Mouse (Mus musculus) liver, embryonic 15.5 days (tissue): ENCODE measurements around the gene Emc6. TPM values are rescaled to one million over a fixed set of nuclear protein-coding genes. Genes with fewer than 3 reads are reported as not detected.

ENCODE experiments used
- ATAC-seq: fragments of 200-750 bp; cut with Nextera tagmentation; 2 replicates; pipeline ENCODE4 v1.8.0; 2017; ENCODE audit warnings: moderate number of reproducible peaks, mild to moderate bottlenecking, moderate library complexity; ENCODE audit not compliant: insufficient read depth
- H3K27ac ChIP-seq: fragments of 300-500 bp; sonication (generic); replicated peaks from 2 replicates; pipeline ENCODE4 v1.5.1; 2015; ENCODE audit warnings: mild to moderate bottlenecking, inconsistent platforms
- H3K27me3 ChIP-seq: fragments of 300-500 bp; sonication (generic); 2 replicates; pipeline ENCODE4 v1.6.1; 2015; ENCODE audit warnings: mild to moderate bottlenecking, inconsistent platforms
- H3K36me3 ChIP-seq: fragments of 300-500 bp; sonication (generic); replicated peaks from 2 replicates; pipeline ENCODE4 v1.6.1; 2015; ENCODE audit warnings: moderate library complexity, mild to moderate bottlenecking, inconsistent platforms
- H3K4me1 ChIP-seq: fragments of 300-500 bp; sonication (generic); replicated peaks from 2 replicates; pipeline ENCODE4 v1.6.1; 2015; ENCODE audit warnings: inconsistent platforms
- H3K4me2 ChIP-seq: fragments of 300-500 bp; sonication (generic); 2 replicates; pipeline ENCODE4 v1.6.1; 2015; ENCODE audit warnings: moderate library complexity, mild to moderate bottlenecking, inconsistent platforms
- H3K4me3 ChIP-seq: fragments of 300-500 bp; sonication (generic); replicated peaks from 2 replicates; pipeline ENCODE4 v1.5.1; 2015; ENCODE audit warnings: mild to moderate bottlenecking, inconsistent platforms
- H3K9ac ChIP-seq: fragments of 300-500 bp; sonication (generic); 2 replicates; pipeline ENCODE4 v1.6.1; 2015; ENCODE audit warnings: moderate library complexity, mild to moderate bottlenecking, inconsistent platforms
- H3K9me3 ChIP-seq: fragments of 300-500 bp; sonication (generic); replicated peaks from 2 replicates; pipeline ENCODE4 v1.6.1; 2016; ENCODE audit warnings: inconsistent platforms
- WGBS: fragments of 180-500 bp; shearing (Covaris S2); methylation state at CpG from one replicate; pipeline ENCODE4 v1.1.7; 2015; ENCODE audit warnings: mixed read lengths; ENCODE audit not compliant: insufficient replicate concordance; 5-methylcytosine and 5-hydroxymethylcytosine counted together
- polyA plus RNA-seq: library from polyadenylated mRNA; unstranded; fragments of >200 nt; fragmentation: Nextera tagmentation; extraction: Ambion mirVana; gene quantifications from 2 replicates; pipeline ENCODE4 v1.2.1, GENCODE M21; 2015

Emc6 gene
- polyA plus RNA-seq, 1 experiment from 2014 or later: 73.6 TPM

- Histone ChIP-seq H3K4me2 (no peak overlapping the region), H3K4me1 (peaks cover 30% of the 10 kb centered on the region), H3K27ac (no peak overlapping the region), H3K36me3 (0 out of 2 replicates have a peak, but pooled peaks cover 1% of the 10 kb centered on the region), H3K4me3 (no peak overlapping the region), H3K27me3 (no peaks in the 10 kb centered on the region), H3K9me3 (no peaks in the 10 kb centered on the region), H3K9ac (no peak overlapping the region)
- no peak for ATAC-seq
- 72% methylated on average over 2 of the region's 2 CpGs for WGBS
These were observed 24.2 kb upstream of the Emc6 start for GRCm38 (mm10) chr11:73201021-73201420.

DNA sequence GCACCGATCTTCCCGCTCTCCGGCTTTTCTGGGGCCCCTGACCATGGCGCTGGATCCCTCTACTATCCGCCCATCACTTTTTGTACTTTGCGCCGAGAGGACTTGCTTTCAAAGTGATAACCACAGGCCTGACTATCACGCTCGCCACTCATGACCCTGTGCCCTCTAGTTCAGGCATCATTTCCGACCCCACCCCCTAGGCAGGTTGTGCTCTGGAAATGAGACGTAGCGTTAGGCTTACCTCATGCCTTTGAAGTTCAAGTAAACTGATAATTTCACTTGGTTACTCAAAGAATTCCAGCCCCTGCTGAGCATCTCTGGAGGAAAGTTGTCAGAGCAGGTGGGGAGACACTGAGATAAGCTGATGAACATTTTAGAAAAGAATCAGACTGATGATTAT lies 23.0 kb upstream of the Emc6 start:
- Histone ChIP-seq H3K4me2 (peak overlapping the region; percentile 97), H3K27me3 (no peaks in the 10 kb centered on the region), H3K4me1 (peaks cover 30% of the 10 kb centered on the region), H3K36me3 (0 out of 2 replicates have a peak, but pooled peaks cover 6% of the 10 kb centered on the region), H3K4me3 (peak overlapping the region; percentile 76), H3K9ac (peak overlapping the region; percentile 85), H3K27ac (peak overlapping the region; percentile 79), H3K9me3 (no peaks in the 10 kb centered on the region)
- WGBS: 2% methylated on average over 12 of the region's 12 CpGs
- peak; percentile 10 for ATAC-seq

DNA sequence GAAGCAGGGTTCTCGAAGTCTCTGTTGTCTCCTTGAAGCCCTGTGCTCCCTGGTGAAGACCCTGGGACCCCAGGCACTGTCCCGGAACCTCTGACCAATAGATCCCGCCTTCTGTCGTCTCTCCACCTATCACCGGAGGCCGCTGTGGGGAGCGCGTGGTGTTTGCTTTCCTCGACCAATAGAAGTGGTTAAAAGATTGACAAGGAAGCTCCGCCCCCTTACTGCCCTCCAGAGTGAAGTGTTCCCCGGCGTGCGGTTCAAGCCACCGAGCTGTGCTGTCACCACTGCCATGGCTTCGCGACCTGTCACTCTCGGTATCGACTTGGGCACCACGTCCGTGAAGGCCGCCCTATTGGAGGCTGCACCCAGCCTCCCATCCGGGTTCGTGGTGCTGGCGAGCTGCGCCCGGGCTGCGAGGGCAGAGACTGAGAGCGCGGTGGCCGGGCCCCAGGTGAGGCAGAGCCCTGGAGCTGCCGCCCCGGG lies 22.4 kb upstream of the Emc6 start, which contains the start of gene Shpk:
Shpk (plus strand) TSS at position 231 of the 483 bp plus-strand sequence.
- peaks cover 30% of the 10 kb centered on the region for H3K4me1 ChIP-seq
- no peaks in the 10 kb centered on the region for H3K9me3 ChIP-seq
- H3K27me3 ChIP-seq: no peaks in the 10 kb centered on the region
- peak within 1 kb of the TSS; percentile 76 for H3K4me3 ChIP-seq
- peak within 1 kb of the TSS; percentile 79 for H3K27ac ChIP-seq
- peak within 1 kb of the TSS; percentile 97 for H3K4me2 ChIP-seq
- ATAC-seq: peak; percentile 96
- 0 out of 2 replicates have a peak, but pooled peaks cover 6% of the 10 kb centered on the region for H3K36me3 ChIP-seq
- H3K9ac ChIP-seq: peak within 1 kb of the TSS; percentile 86
- 0% methylated on average over 32 of the region's 32 CpGs for WGBS

- peak within 1 kb of the TSS; percentile 79 for H3K27ac ChIP-seq
- peak within 1 kb of the TSS; percentile 86 for H3K9ac ChIP-seq
- peak; percentile 96 for ATAC-seq
- peaks cover 30% of the 10 kb centered on the region for H3K4me1 ChIP-seq
- 2% methylated on average over 22 of the region's 22 CpGs for WGBS
- no peaks in the 10 kb centered on the region for H3K9me3 ChIP-seq
- H3K4me2 ChIP-seq: peak within 1 kb of the TSS; percentile 97
- peak within 1 kb of the TSS; percentile 76 for H3K4me3 ChIP-seq
- H3K27me3 ChIP-seq: no peaks in the 10 kb centered on the region
- 0 out of 2 replicates have a peak, but pooled peaks cover 6% of the 10 kb centered on the region for H3K36me3 ChIP-seq
These were observed 21.9 kb upstream of the Emc6 start, which contains the start of gene Ctns for GRCm38 (mm10) chr11:73198603-73199229. Gene Ctns (minus strand): TSS chr11:73199042.

DNA sequence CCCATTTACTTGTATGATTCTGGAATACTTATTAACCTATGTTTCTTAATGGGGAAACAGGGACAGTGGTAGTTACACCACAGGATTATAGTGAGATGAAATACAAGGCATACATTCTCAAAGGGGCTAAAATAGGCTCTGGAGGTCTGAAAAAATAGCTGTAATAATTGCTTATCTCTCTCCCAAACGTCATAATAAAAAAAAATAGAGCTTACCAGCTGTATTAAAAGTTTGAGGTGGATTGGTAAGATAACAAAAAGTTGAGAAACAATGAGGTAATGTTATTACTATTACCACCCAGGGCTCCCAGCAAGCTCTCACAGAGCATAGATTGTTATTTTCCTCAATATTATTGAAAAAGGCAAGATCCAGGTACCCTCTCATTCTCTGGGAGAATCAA lies 21.4 kb upstream of the Emc6 start:
- H3K27me3 ChIP-seq: no peaks in the 10 kb centered on the region
- H3K4me1 ChIP-seq: peaks cover 30% of the 10 kb centered on the region
- 0 out of 2 replicates have a peak overlapping the region, but pooled peaks have one; percentile 74 for H3K27ac ChIP-seq
- H3K4me2 ChIP-seq: peak overlapping the region; percentile 97
- no peaks in the 10 kb centered on the region for H3K9me3 ChIP-seq
- WGBS: 0% methylated on average over 1 of the region's 1 CpGs
- 0 out of 2 replicates have a peak, but pooled peaks cover 6% of the 10 kb centered on the region for H3K36me3 ChIP-seq
- ATAC-seq: no peak
- peak overlapping the region; percentile 76 for H3K4me3 ChIP-seq
- H3K9ac ChIP-seq: peak overlapping the region; percentile 86

DNA sequence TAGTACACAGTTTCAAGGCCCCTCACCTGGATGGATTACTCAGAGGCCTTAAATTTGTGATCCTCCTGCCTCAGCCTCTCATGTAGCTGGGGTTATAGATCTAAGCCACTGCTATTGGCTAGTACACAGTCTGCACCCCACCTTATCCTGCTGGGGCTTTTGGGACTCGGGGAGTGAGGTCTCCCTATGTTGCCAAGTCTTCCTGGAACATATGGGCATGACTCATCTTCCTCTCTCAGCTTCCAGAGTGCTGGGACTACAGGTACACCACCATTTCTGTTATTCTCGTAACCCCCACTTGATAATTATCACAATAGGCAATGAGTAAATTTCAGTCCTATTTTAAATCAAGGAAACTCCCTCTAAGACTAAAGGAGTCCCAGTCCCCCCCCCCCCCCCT lies 17.6 kb upstream of the Emc6 start:
- H3K9ac ChIP-seq: no peak overlapping the region
- H3K4me2 ChIP-seq: no peak overlapping the region
- ATAC-seq: no peak
- peaks cover 27% of the 10 kb centered on the region; the same call in 1 of the 2 replicates for H3K36me3 ChIP-seq
- H3K4me1 ChIP-seq: peaks cover 12% of the 10 kb centered on the region
- WGBS: 51% methylated on average over 2 of the region's 2 CpGs
- no peak overlapping the region for H3K4me3 ChIP-seq
- H3K27ac ChIP-seq: no peak overlapping the region
- H3K27me3 ChIP-seq: no peaks in the 10 kb centered on the region
- H3K9me3 ChIP-seq: no peaks in the 10 kb centered on the region

GRCm38 (mm10) chr11:73193047-73193446 lies 16.2 kb upstream of the Emc6 start:
- no peak for ATAC-seq
- Histone ChIP-seq H3K4me1 (peaks cover 5% of the 10 kb centered on the region), H3K9ac (no peak overlapping the region), H3K36me3 (peaks cover 38% of the 10 kb centered on the region; the same call in 1 of the 2 replicates), H3K4me2 (no peak overlapping the region), H3K27me3 (no peaks in the 10 kb centered on the region), H3K9me3 (no peaks in the 10 kb centered on the region), H3K27ac (no peak overlapping the region), H3K4me3 (no peak overlapping the region)
- WGBS: 55% methylated on average over 6 of the region's 6 CpGs

DNA sequence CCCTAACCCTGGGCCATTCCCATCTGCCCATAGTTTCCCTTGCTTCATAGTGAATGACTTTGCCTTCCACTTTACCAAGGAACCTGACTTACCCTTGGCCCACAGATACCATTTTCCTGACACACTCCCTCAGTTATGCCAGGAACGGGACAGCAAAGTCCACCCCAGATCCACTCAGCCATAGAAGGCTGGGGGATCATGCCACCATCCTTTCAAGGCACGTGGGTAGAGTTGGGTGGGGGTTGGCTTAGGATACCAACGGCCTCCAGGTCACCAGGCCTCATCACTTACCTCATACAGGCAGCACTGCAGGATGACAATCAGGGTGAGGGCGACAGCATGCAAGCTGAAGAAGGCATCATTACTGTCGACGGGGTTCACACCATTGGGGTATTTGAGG lies 10.4 kb upstream of the Emc6 start:
- H3K4me3 ChIP-seq: no peak overlapping the region
- 74% methylated on average over 6 of the region's 6 CpGs for WGBS
- H3K27me3 ChIP-seq: no peaks in the 10 kb centered on the region
- H3K9me3 ChIP-seq: no peaks in the 10 kb centered on the region
- no peak overlapping the region for H3K9ac ChIP-seq
- no peak overlapping the region for H3K4me2 ChIP-seq
- H3K4me1 ChIP-seq: no peaks in the 10 kb centered on the region
- H3K36me3 ChIP-seq: peaks cover 63% of the 10 kb centered on the region
- no peak overlapping the region for H3K27ac ChIP-seq
- ATAC-seq: no peak

DNA sequence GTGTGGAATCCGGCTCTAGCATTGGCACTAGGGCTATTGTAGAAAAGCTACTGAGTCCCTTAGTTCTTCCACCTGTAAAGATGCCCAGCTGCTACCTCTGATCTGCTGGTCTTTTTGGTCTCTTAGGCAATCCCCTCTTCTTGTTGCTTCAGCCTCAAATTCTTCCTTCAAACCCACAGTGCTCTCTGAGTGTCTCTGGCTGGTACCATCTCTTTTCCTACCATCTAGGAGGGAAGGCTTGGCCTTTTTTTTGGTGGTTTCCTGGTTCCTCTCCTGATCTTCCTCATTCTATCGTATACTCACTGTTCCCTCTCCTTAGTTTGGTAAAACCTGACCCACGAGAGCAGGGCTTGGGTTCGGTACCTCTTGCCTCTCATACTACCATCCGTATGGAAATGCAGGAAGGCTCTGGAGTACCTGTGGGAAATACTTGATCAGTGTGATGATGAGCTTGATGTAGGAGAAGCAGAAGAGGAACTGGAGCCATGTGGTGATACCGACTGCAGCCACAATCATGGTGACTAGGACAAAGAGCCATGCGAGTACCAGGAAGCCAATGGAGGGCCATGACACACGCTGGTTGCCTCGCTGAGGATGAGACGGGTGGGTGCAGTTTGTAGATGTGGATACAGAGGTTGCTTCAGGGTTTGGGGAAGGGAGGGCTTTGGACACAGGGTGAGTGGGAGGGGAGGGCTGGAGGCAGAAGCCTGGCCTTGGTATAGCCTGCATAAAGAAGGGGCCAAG lies 9.2 kb upstream of the Emc6 start:
- 69% methylated on average over 10 of the region's 10 CpGs for WGBS
- ATAC-seq: no peak

DNA sequence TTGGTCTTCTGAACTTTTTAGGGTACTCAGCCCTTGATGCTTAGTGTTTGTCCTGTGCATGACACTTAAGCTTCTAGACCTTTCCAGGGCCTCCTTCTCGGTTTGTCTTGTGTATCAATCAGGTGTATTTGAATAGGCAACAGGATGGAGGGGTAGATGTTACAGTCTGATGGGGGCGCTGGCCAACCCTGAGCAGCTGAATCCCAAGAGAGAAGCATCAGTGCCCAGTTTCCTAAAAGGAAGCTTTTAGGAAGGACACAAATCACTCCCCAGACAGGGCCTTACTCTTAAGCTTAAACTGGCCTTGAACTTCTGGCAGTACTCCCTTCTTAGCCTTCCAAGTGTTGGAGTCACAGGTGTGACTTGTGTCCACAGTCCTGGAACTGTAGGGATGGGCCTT lies 1.1 kb upstream of the Emc6 start:
- WGBS: 14% methylated on average over 2 of the region's 2 CpGs

More for the DNA sequence above, 9.2 kb upstream of the Emc6 start:
- H3K27ac ChIP-seq: no peak overlapping the region
- H3K27me3 ChIP-seq: no peaks in the 10 kb centered on the region
- H3K4me1 ChIP-seq: no peaks in the 10 kb centered on the region
- no peak overlapping the region for H3K9ac ChIP-seq
- no peak overlapping the region for H3K4me3 ChIP-seq
- H3K4me2 ChIP-seq: no peak overlapping the region
- H3K36me3 ChIP-seq: peaks cover 57% of the 10 kb centered on the region
- no peaks in the 10 kb centered on the region for H3K9me3 ChIP-seq

GRCm38 (mm10) chr11:73177509-73177875 lies 655 bp upstream of the Emc6 start:
- Histone ChIP-seq H3K27me3 (no peaks in the 10 kb centered on the region), H3K4me1 (peaks cover 38% of the 10 kb centered on the region), H3K9me3 (no peaks in the 10 kb centered on the region), H3K27ac (peak overlapping the region; percentile 79), H3K9ac (peak overlapping the region; percentile 80), H3K4me3 (peak overlapping the region; percentile 96), H3K4me2 (peak overlapping the region; percentile 97), H3K36me3 (peaks cover 22% of the 10 kb centered on the region)
- peak; percentile 49 for ATAC-seq
- WGBS: under 1% methylated on average over 28 of the region's 28 CpGs

More for the DNA sequence above, 1.1 kb upstream of the Emc6 start:
- peak overlapping the region; percentile 80 for H3K9ac ChIP-seq
- H3K36me3 ChIP-seq: peaks cover 18% of the 10 kb centered on the region
- no peaks in the 10 kb centered on the region for H3K9me3 ChIP-seq
- H3K27me3 ChIP-seq: no peaks in the 10 kb centered on the region
- ATAC-seq: no peak
- H3K4me2 ChIP-seq: peak overlapping the region; percentile 97
- H3K4me3 ChIP-seq: peak overlapping the region; percentile 96
- peaks cover 37% of the 10 kb centered on the region for H3K4me1 ChIP-seq
- H3K27ac ChIP-seq: peak overlapping the region; percentile 79; the same call in 1 of the 2 replicates
